Mouse (Mus musculus) liver, embryonic 13.5 days (tissue): ENCODE measurements around the gene Xpa. TPM values are rescaled to one million over a fixed set of nuclear protein-coding genes. Genes with fewer than 3 reads are reported as not detected.

ENCODE experiments used
- ATAC-seq: fragments of 200-750 bp; cut with Nextera tagmentation; 2 replicates; pipeline ENCODE4 v1.8.0; 2017; ENCODE audit warnings: low read depth, mild to moderate bottlenecking, moderate number of reproducible peaks, moderate library complexity
- DNase-seq: peaks from one replicate; pipeline ENCODE4 v3.0.0; 2022
- H3K27ac ChIP-seq: fragments of 300-500 bp; sonication (generic); 2 replicates; pipeline ENCODE4 v1.5.1; 2015; ENCODE audit warnings: moderate library complexity, mild to moderate bottlenecking, inconsistent platforms
- H3K27me3 ChIP-seq: fragments of 300-500 bp; sonication (generic); 2 replicates; pipeline ENCODE4 v1.6.1; 2015; ENCODE audit warnings: mild to moderate bottlenecking, inconsistent platforms
- H3K36me3 ChIP-seq: fragments of 300-500 bp; sonication (generic); 2 replicates; pipeline ENCODE4 v1.6.1; 2015; ENCODE audit warnings: mild to moderate bottlenecking, inconsistent platforms
- H3K4me1 ChIP-seq: fragments of 300-500 bp; sonication (generic); replicated peaks from 2 replicates; pipeline ENCODE4 v1.6.1; 2015; ENCODE audit warnings: inconsistent platforms
- H3K4me2 ChIP-seq: fragments of 300-500 bp; sonication (generic); 2 replicates; pipeline ENCODE4 v1.6.1; 2015; ENCODE audit warnings: inconsistent platforms, mild to moderate bottlenecking, moderate library complexity
- H3K4me3 ChIP-seq: fragments of 300-500 bp; sonication (generic); replicated peaks from 2 replicates; pipeline ENCODE4 v1.5.1; 2015; ENCODE audit warnings: mild to moderate bottlenecking, inconsistent platforms
- H3K9ac ChIP-seq: fragments of 300-500 bp; sonication (generic); 2 replicates; pipeline ENCODE4 v1.6.1; 2015; ENCODE audit warnings: mild to moderate bottlenecking, inconsistent platforms
- H3K9me3 ChIP-seq: fragments of 300-500 bp; sonication (generic); replicated peaks from 2 replicates; pipeline ENCODE4 v1.6.1; 2016; ENCODE audit warnings: inconsistent platforms
- WGBS: fragments of 180-500 bp; shearing (Covaris S2); methylation state at CpG from one replicate; pipeline ENCODE4 v1.1.7; 2015; ENCODE audit not compliant: insufficient replicate concordance; 5-methylcytosine and 5-hydroxymethylcytosine counted together
- polyA plus RNA-seq: library from polyadenylated mRNA; unstranded; fragments of >200 nt; fragmentation: Nextera tagmentation; extraction: Ambion mirVana; gene quantifications from 2 replicates; pipeline ENCODE4 v1.2.1, GENCODE M21; 2015

Gene Xpa
- polyA plus RNA-seq, 1 experiment from 2014 or later: 9.7 TPM

GRCm38 (mm10) chr4:46116544-46117175 is 79.5 kb downstream of the Xpa start:
- ATAC-seq: no peak
- Histone ChIP-seq H3K4me1 (no peaks in the 10 kb centered on the region), H3K27ac (no peak overlapping the region; the same call in 1 of the 2 replicates), H3K4me3 (no peak overlapping the region), H3K27me3 (no peaks in the 10 kb centered on the region), H3K9me3 (no peaks in the 10 kb centered on the region), H3K36me3 (peaks cover 96% of the 10 kb centered on the region), H3K4me2 (no peak overlapping the region), H3K9ac (no peak overlapping the region)
- no peak for DNase-seq
- 85% methylated on average over 10 of the region's 10 CpGs for WGBS

GRCm38 (mm10) chr4:46115308-46115707 is 80.8 kb downstream of the Xpa start:
- no peak overlapping the region for H3K4me3 ChIP-seq
- H3K9me3 ChIP-seq: no peaks in the 10 kb centered on the region
- no peaks in the 10 kb centered on the region for H3K27me3 ChIP-seq
- peaks cover 99% of the 10 kb centered on the region for H3K36me3 ChIP-seq
- H3K4me1 ChIP-seq: no peaks in the 10 kb centered on the region
- whole genome bisulfite sequencing: 82% methylated on average over 1 of the region's 1 CpGs
- no peak for DNase-seq
- no peak overlapping the region for H3K9ac ChIP-seq
- no peak overlapping the region for H3K4me2 ChIP-seq
- ATAC-seq: no peak
- no peak overlapping the region for H3K27ac ChIP-seq

- Histone ChIP-seq H3K27ac (no peak overlapping the region), H3K27me3 (no peaks in the 10 kb centered on the region), H3K4me2 (no peak overlapping the region), H3K4me1 (0 out of 2 replicates have a peak, but pooled peaks cover 3% of the 10 kb centered on the region), H3K9me3 (no peaks in the 10 kb centered on the region), H3K4me3 (no peak overlapping the region), H3K9ac (no peak overlapping the region), H3K36me3 (peaks cover 99% of the 10 kb centered on the region)
- ATAC-seq: no peak
- DNase-seq: no peak
- 66% methylated on average over 3 of the region's 3 CpGs for WGBS
Measured at GRCm38 (mm10) chr4:46111361-46111760, 84.8 kb downstream of the Xpa start.

GRCm38 (mm10) chr4:46110084-46110483 is 86.0 kb downstream of the Xpa start:
- Histone ChIP-seq H3K4me3 (no peak overlapping the region), H3K27ac (no peak overlapping the region), H3K36me3 (peaks cover 99% of the 10 kb centered on the region), H3K9ac (no peak overlapping the region), H3K4me1 (0 out of 2 replicates have a peak, but pooled peaks cover 3% of the 10 kb centered on the region), H3K9me3 (no peaks in the 10 kb centered on the region), H3K4me2 (no peak overlapping the region), H3K27me3 (no peaks in the 10 kb centered on the region)
- WGBS: 90% methylated on average over 8 of the region's 8 CpGs
- ATAC-seq (no peak), DNase-seq (no peak)

Other genes with a start within 250 kb of the Xpa start
- 5.4 and 8.7 TPM in 2 replicates for gene Tdrd7, start 231.0 kb downstream of the Xpa start, polyA plus RNA-seq
- gene Tmod1, start 157.4 kb downstream of the Xpa start, polyA plus RNA-seq: 42.0 and 53.4 TPM in 2 replicates
- gene Ncbp1, start 57.7 kb downstream of the Xpa start, polyA plus RNA-seq: 52.4 and 64.1 TPM in 2 replicates
- gene Tstd2, start 57.6 kb downstream of the Xpa start, polyA plus RNA-seq: 10.9 and 13.5 TPM in 2 replicates
- not detected in 2 replicates for gene Foxe1, start 147.3 kb upstream of the Xpa start, polyA plus RNA-seq
- 8.7 and 9.7 TPM in 2 replicates for gene Trmo, start 193.1 kb upstream of the Xpa start, polyA plus RNA-seq
- 405 and 482 TPM in 2 replicates for gene Hemgn, start 217.2 kb upstream of the Xpa start, polyA plus RNA-seq